Mouse (Mus musculus) mesoderm, embryonic 11.5 days (tissue): ENCODE results near the gene Socs7.

ENCODE experiments used
- DNase-seq: peaks from one replicate; pipeline ENCODE4 v3.0.0-alpha.2; 2012; ENCODE audit warnings: low read depth, low spot score

The Socs7 gene

GRCm38 (mm10) chr11:97387811-97388210 lies 25.5 kb downstream of the Socs7 start:
- DNase-seq, result no peak

GRCm38 (mm10) chr11:97389127-97389526 lies 26.8 kb downstream of the Socs7 start:
- DNase-seq, result no peak

GRCm38 (mm10) chr11:97393658-97394057 lies 31.3 kb downstream of the Socs7 start:
- no peak for DNase-seq

- no peak for DNase-seq
These were observed 31.8 kb downstream of the Socs7 start for GRCm38 (mm10) chr11:97394146-97394545.

GRCm38 (mm10) chr11:97398506-97398905 lies 36.2 kb downstream of the Socs7 start:
- no peak for DNase-seq

GRCm38 (mm10) chr11:97399958-97400710 lies 37.8 kb downstream of the Socs7 start:
- peak; percentile 93 for DNase-seq

GRCm38 (mm10) chr11:97401082-97401481 lies 38.7 kb downstream of the Socs7 start:
- DNase-seq, result no peak

- DNase-seq, result no peak
These were observed 39.5 kb downstream of the Socs7 start for GRCm38 (mm10) chr11:97401686-97402435.

- DNase-seq, result no peak
These were observed 40.4 kb downstream of the Socs7 start for GRCm38 (mm10) chr11:97402746-97403145.

- no peak for DNase-seq
These were observed 41.3 kb downstream of the Socs7 start for GRCm38 (mm10) chr11:97403614-97404183.

GRCm38 (mm10) chr11:97404184-97404760 lies 41.9 kb downstream of the Socs7 start:
- DNase-seq, result peak; percentile 52

GRCm38 (mm10) chr11:97404761-97405190 lies 42.4 kb downstream of the Socs7 start:
- no peak for DNase-seq

- no peak for DNase-seq
These were observed 44.0 kb downstream of the Socs7 start for GRCm38 (mm10) chr11:97406094-97406951.

- DNase-seq, result no peak
These were observed 45.1 kb downstream of the Socs7 start for GRCm38 (mm10) chr11:97407456-97407855.

GRCm38 (mm10) chr11:97408171-97408570 lies 45.8 kb downstream of the Socs7 start:
- DNase-seq, result peak; percentile 77

- DNase-seq, result no peak
These were observed 48.6 kb downstream of the Socs7 start for GRCm38 (mm10) chr11:97410958-97411357.

- DNase-seq, result no peak
These were observed 49.8 kb downstream of the Socs7 start for GRCm38 (mm10) chr11:97412117-97412516.

GRCm38 (mm10) chr11:97412808-97413347 lies 50.5 kb downstream of the Socs7 start:
- no peak for DNase-seq

- DNase-seq, result peak; percentile 80
These were observed 53.0 kb downstream of the Socs7 start, which contains the start of gene Arhgap23 for GRCm38 (mm10) chr11:97415330-97415711. TSS of gene Arhgap23 (plus strand) at chr11:97415533.

GRCm38 (mm10) chr11:97415712-97416636 lies 53.6 kb downstream of the Socs7 start:
- peak; percentile 50 for DNase-seq
